Mouse (Mus musculus) neural tube, embryonic 14.5 days (tissue): ENCODE measurements at regions not wholly inside any gene's neighbourhood (a gene's known extent, or its start where the extent isn't known, plus 50 kb on each side); places are given as distances from the start of the nearest gene placed in this dataset.
A peak's percentile ranks its signal among the peaks of the same experiment; 100 is the strongest.

Experiments used
- ATAC-seq: fragments of 200-750 bp; cut with Nextera tagmentation; 2 replicates; pipeline ENCODE4 v1.8.0; 2017; ENCODE audit warnings: low read depth, mild to moderate bottlenecking, moderate TSS enrichment, moderate library complexity
- H3K27ac ChIP-seq: fragments of 300-500 bp; sonication (generic); 2 replicates; pipeline ENCODE4 v1.5.1; 2014; ENCODE audit warnings: low read depth, mild to moderate bottlenecking, control low read depth, low read length, moderate library complexity, mixed read lengths
- H3K27me3 ChIP-seq: fragments of 300-500 bp; sonication (generic); 2 replicates; pipeline ENCODE4 v1.6.1; 2014; ENCODE audit warnings: low read length; ENCODE audit not compliant: control insufficient read depth, insufficient read depth
- H3K36me3 ChIP-seq: fragments of 300-500 bp; sonication (generic); 2 replicates; pipeline ENCODE4 v1.6.1; 2014; ENCODE audit warnings: low read length, mixed read lengths; ENCODE audit not compliant: control insufficient read depth, insufficient read depth
- H3K4me1 ChIP-seq: fragments of 300-500 bp; sonication (generic); 2 replicates; pipeline ENCODE4 v1.6.1; 2014; ENCODE audit warnings: low read length; ENCODE audit not compliant: control insufficient read depth, insufficient read depth
- H3K4me2 ChIP-seq: fragments of 300-500 bp; sonication (generic); 2 replicates; pipeline ENCODE4 v1.6.1; 2014; ENCODE audit warnings: mild to moderate bottlenecking, low read depth, low read length, control low read depth
- H3K4me3 ChIP-seq: fragments of 300-500 bp; sonication (generic); 2 replicates; pipeline ENCODE4 v1.5.1; 2014; ENCODE audit warnings: low read depth, low read length, control low read depth, mixed read lengths
- H3K9ac ChIP-seq: fragments of 300-500 bp; sonication (generic); replicated peaks from 2 replicates; pipeline ENCODE4 v1.6.1; 2014; ENCODE audit warnings: low read depth, mild to moderate bottlenecking, control low read depth, low read length, mixed read lengths
- H3K9me3 ChIP-seq: fragments of 300-500 bp; sonication (generic); 2 replicates; pipeline ENCODE4 v1.6.1; 2016; ENCODE audit warnings: low read length; ENCODE audit not compliant: control insufficient read depth
- WGBS: fragments of 180-500 bp; shearing (Covaris S2); extraction: QIAGEN DNeasy Blood & Tissue Kit; methylation state at CpG from one replicate; pipeline ENCODE4 v1.1.7; 2014; 5-methylcytosine and 5-hydroxymethylcytosine counted together

DNA sequence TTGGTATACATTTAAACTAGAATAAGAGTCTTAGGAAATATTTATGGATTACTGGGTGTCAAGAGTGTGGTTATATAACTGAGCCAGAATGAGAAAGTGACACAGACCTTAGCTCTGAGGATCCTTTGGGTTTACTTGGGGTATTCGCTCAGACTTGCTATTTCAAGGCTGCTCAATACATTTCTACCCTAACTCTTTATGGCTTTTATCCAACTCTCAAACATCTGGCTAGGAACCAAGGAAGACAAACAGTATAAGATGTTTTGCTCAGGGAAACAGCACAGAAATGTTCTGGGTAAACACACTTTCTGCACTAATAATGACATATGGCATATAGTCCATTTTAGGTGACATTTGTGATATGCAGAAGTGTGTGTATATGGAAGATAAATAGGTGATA, 153.8 kb upstream of the Cxxc4 start:
- no peaks in the 10 kb centered on the region for H3K36me3 ChIP-seq
- no peaks in the 10 kb centered on the region for H3K27me3 ChIP-seq
- no peak overlapping the region for H3K27ac ChIP-seq
- no peak overlapping the region for H3K4me3 ChIP-seq
- no peak overlapping the region for H3K4me2 ChIP-seq
- H3K9me3 ChIP-seq, result no peaks in the 10 kb centered on the region
- ATAC-seq, result no peak
- H3K9ac ChIP-seq, result no peak overlapping the region
- no peaks in the 10 kb centered on the region for H3K4me1 ChIP-seq
- 86% methylated on average over 1 of the region's 1 CpGs for WGBS

DNA sequence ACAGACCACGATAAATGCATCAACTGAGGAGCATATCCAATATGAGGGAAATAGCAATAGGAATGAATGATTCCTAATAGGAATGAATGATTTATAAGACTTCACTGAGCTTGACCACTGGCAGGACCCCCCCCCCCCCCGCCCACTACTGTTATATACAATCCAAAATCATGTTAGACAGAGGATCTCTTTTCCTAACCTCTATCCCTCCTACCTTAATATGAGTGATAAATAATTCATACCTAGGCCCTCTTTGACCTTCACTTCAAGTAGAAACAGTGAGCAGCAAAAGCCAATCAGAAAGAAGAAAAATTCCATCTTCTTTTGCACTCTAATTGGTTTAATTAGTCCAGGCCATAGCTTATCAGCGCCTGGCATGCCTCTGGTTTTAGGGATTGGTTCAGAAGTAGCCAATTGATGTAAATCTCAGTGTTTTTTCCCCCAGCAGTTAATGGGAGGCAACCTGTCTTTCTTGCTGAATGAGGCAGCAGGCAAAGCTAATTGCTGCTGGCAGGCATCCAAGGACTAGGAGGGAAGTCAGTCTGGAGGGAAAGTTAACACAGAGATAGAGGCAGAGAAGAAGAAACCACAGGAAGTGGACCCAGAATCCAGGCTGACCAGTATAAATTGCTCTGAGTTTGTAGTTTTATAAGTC, 136.7 kb upstream of the Cxxc4 start:
- WGBS, result 56% methylated on average over 3 of the region's 3 CpGs
- Histone ChIP-seq H3K27me3 (no peaks in the 10 kb centered on the region), H3K9me3 (no peaks in the 10 kb centered on the region), H3K4me2 (no peak overlapping the region), H3K4me1 (no peaks in the 10 kb centered on the region), H3K4me3 (no peak overlapping the region), H3K36me3 (no peaks in the 10 kb centered on the region), H3K27ac (no peak overlapping the region), H3K9ac (no peak overlapping the region)
- ATAC-seq, result peak; percentile 88

- Histone ChIP-seq H3K4me2 (no peak overlapping the region), H3K27me3 (no peaks in the 10 kb centered on the region), H3K4me1 (no peaks in the 10 kb centered on the region), H3K9me3 (no peaks in the 10 kb centered on the region), H3K9ac (no peak overlapping the region), H3K4me3 (no peak overlapping the region), H3K36me3 (no peaks in the 10 kb centered on the region), H3K27ac (no peak overlapping the region)
- WGBS, result 73% methylated on average over 3 of the region's 3 CpGs
- ATAC-seq, result no peak
Measured at GRCm38 (mm10) chr3:134102151-134102738, 134.0 kb upstream of the Cxxc4 start.

- no peak overlapping the region for H3K4me3 ChIP-seq
- H3K4me2 ChIP-seq, result no peak overlapping the region
- H3K36me3 ChIP-seq, result no peaks in the 10 kb centered on the region
- no peak overlapping the region for H3K27ac ChIP-seq
- ATAC-seq, result no peak
- 97% methylated on average over 1 of the region's 1 CpGs for WGBS
- H3K4me1 ChIP-seq, result no peaks in the 10 kb centered on the region
- no peak overlapping the region for H3K9ac ChIP-seq
- no peaks in the 10 kb centered on the region for H3K27me3 ChIP-seq
- H3K9me3 ChIP-seq, result no peaks in the 10 kb centered on the region
Measured at GRCm38 (mm10) chr3:134104625-134105024, 131.7 kb upstream of the Cxxc4 start.

- Histone ChIP-seq H3K9ac (no peak overlapping the region), H3K4me2 (no peak overlapping the region), H3K4me3 (no peak overlapping the region), H3K27ac (no peak overlapping the region), H3K4me1 (no peaks in the 10 kb centered on the region), H3K9me3 (no peaks in the 10 kb centered on the region), H3K36me3 (no peaks in the 10 kb centered on the region), H3K27me3 (no peaks in the 10 kb centered on the region)
- no peak for ATAC-seq
- 86% methylated on average over 2 of the region's 2 CpGs for WGBS
Measured at GRCm38 (mm10) chr3:134105112-134105511, 131.2 kb upstream of the Cxxc4 start.

GRCm38 (mm10) chr3:134105567-134105966, 130.7 kb upstream of the Cxxc4 start:
- Histone ChIP-seq H3K4me2 (no peak overlapping the region), H3K9me3 (no peaks in the 10 kb centered on the region), H3K4me3 (no peak overlapping the region), H3K27ac (no peak overlapping the region), H3K27me3 (no peaks in the 10 kb centered on the region), H3K36me3 (no peaks in the 10 kb centered on the region), H3K4me1 (no peaks in the 10 kb centered on the region), H3K9ac (no peak overlapping the region)
- ATAC-seq, result no peak
- WGBS, result 27% methylated on average over 3 of the region's 3 CpGs

DNA sequence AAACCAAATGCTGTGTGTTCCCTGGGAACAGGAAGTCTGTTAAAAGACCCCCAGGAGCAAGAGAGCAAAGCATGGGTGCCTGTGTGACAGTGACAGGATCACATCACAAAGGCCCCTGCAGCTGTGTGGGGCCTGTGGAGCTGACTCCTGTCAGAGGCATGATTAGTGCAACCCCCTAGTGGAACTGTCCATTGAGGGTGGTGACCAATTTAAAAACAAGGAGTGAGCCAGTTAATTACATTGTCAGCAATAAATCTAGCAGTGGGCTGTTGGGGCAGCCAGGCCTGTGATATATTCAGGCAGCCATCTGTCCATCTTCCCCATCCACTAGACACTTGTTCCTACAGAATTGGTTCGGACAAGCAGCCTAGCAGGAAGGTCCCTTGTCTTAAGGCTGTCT, 121.8 kb upstream of the Cxxc4 start:
- 7% methylated on average over 1 of the region's 1 CpGs for WGBS
- Histone ChIP-seq H3K4me3 (no peak overlapping the region), H3K27me3 (no peaks in the 10 kb centered on the region), H3K4me1 (no peaks in the 10 kb centered on the region), H3K27ac (no peak overlapping the region), H3K36me3 (no peaks in the 10 kb centered on the region), H3K9ac (no peak overlapping the region), H3K9me3 (no peaks in the 10 kb centered on the region), H3K4me2 (no peak overlapping the region)
- ATAC-seq, result peak; percentile 80; the same call in 1 of the 2 replicates

DNA sequence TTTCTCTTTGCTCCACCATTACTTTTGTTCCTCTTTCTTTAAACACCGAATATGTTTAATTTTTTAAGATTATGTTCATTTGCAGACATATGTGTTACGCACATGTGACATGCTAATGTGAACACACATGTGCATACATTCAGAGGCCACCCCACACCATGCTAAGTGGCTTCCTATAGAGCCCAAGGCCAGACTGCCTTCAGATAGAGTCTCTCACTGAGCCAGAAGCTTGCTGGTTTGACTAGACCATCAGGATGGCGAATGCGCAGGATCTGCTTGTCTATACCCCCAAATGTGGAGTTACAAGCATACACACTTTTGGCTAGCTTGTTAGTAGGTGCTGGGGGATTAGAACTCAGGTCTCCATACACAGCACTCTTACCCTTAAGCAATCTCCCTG, 121.3 kb upstream of the Cxxc4 start:
- H3K4me1 ChIP-seq, result no peaks in the 10 kb centered on the region
- no peak for ATAC-seq
- 86% methylated on average over 4 of the region's 4 CpGs for WGBS

GRCm38 (mm10) chr3:134118898-134119297, 117.4 kb upstream of the Cxxc4 start:
- 70% methylated on average over 4 of the region's 4 CpGs for WGBS
- no peak for ATAC-seq

More for the DNA sequence above, 121.3 kb upstream of the Cxxc4 start:
- Histone ChIP-seq H3K9ac (no peak overlapping the region), H3K36me3 (no peaks in the 10 kb centered on the region), H3K4me3 (no peak overlapping the region), H3K4me2 (no peak overlapping the region), H3K27me3 (no peaks in the 10 kb centered on the region), H3K9me3 (no peaks in the 10 kb centered on the region), H3K27ac (no peak overlapping the region)

More at GRCm38 (mm10) chr3:134118898-134119297, 117.4 kb upstream of the Cxxc4 start:
- Histone ChIP-seq H3K27ac (no peak overlapping the region), H3K9ac (no peak overlapping the region), H3K4me1 (no peaks in the 10 kb centered on the region), H3K36me3 (no peaks in the 10 kb centered on the region), H3K4me2 (no peak overlapping the region), H3K27me3 (no peaks in the 10 kb centered on the region), H3K4me3 (no peak overlapping the region), H3K9me3 (no peaks in the 10 kb centered on the region)
